Mouse (Mus musculus) testis, adult 2 months (tissue): ENCODE results near the gene Xpnpep1.

Experiments used
- CTCF ChIP-seq: fragments of 200-500 bp; IDR thresholded peaks from 2 replicates; pipeline ENCODE4 v1.5.1; 2012; ENCODE audit warnings: low read depth, mild to moderate bottlenecking, inconsistent platforms, low read length, moderate library complexity; ENCODE audit not compliant: control insufficient read depth, insufficient read depth, insufficient replicate concordance
- POLR2A ChIP-seq: fragments of 200-500 bp; IDR thresholded peaks from 2 replicates; pipeline ENCODE4 v1.6.1; 2012; ENCODE audit warnings: low read depth, mild to moderate bottlenecking, inconsistent platforms, low read length, moderate library complexity; ENCODE audit not compliant: control insufficient read depth

GRCm38 (mm10) chr19:53029686-53030085, 10.3 kb downstream of the Xpnpep1 start:
- no peak for TF ChIP-seq CTCF
- no peak for TF ChIP-seq POLR2A
